Mouse (Mus musculus) adrenal gland, postnatal 36 days (tissue): ENCODE measurements around the gene Pick1. TPM values are rescaled to one million over a fixed set of nuclear protein-coding genes. Genes with fewer than 3 reads are reported as not detected.

Experiments
- DNase-seq, 2 experiments: peaks; one replicate each; pipeline ENCODE4 v3.0.0; 2021; ENCODE audit warnings: mixed read lengths in 1 of 2
- total RNA-seq, 2 experiments: library from RNA; stranded (reverse); gene quantifications; 2 replicates each; pipeline ENCODE4 v1.2.3; 2021

Pick1 gene
- total RNA-seq, 2 experiments from 2014 or later: 17.7 to 18.1 TPM

DNA sequence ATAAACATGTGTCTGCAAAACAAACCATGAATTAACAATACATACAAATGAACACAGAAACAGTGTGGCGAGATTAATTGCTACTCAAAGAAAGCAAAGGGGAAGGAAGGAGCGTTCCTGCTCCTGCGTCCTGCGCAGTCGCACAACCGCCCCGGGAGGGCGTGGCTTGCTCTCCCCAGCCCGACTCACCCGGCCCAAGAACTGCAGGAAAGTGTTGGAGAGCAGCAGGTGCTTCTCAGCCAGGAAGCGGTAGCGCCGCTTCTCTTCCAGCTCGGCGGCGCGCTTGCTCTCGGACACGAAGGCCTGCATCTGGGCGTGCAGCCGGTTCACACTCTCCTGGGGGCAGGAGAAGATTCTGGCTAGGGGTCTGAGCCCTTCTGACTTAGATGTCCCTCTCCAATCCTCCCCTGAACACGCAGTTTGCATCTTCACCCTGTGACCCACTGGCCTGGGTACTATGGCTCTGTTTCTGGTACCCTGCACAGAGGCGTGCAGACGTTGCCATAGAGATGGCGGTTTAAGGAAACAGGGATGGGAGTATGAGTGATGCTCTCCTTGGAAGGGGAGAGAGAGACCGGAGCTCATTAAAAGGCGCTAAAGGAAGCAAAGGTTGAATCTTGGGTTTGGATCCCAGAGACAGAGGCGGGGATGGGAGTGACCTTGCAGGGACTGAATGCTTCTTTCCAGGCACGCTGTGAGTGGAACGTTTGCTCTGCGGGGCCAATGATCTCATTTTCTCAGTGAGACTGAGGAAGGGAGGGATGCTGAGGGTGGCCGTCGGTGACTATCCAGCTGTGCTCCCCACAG lies 41.5 kb downstream of the Pick1 start:
- peak; percentile 84 to 91 for DNase-seq

DNA sequence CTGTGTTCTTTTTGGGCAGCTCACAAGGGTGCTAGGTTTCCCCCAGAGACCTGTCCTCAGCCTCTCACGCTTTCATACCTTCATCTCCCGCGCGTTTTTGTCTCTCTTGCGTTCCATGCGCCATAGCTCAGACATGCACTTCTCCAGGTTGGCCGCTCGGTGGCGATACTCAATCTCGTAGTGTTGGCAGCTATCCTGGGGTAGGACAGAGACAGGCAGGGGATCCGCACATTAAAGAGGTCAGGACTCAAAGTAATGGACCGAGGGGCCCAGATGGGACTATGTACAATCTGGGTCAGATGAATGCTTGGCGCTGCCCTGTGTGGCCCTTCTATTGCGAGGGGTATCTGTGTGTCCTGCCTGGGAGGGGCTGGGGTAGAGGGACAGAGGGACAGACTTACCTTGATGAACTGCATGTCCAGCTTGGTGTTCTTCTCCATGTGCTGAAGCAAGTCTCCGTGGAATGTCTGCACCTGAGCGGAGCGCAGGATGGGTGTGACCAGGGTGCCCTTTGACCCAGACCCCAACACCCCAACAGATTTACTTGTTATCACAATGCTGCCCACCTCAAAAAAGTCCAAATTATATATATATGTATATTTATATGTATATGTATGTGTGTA lies 42.3 kb downstream of the Pick1 start:
- DNase-seq: peak; percentile 48 to 51

DNA sequence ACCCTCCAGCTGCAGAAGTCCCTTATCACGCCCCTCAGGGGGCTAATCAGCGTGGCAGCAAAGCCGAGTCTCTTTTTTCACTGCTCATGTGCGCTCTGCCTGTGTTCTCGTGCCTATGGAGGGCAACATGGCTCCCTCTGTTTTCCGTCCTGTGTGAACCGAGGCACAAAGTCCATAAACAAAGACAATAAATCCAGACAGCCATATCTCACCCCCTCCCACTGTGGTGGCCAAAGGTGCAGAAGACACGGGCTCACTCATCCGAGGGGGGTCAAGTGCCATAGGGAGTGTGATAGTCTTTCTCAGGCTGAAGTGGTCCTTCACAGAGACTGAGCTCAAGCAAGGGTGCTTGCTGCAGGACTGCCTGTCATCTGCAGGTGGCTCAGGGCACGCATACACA lies 44.0 kb downstream of the Pick1 start:
- DNase-seq: no peak

DNA sequence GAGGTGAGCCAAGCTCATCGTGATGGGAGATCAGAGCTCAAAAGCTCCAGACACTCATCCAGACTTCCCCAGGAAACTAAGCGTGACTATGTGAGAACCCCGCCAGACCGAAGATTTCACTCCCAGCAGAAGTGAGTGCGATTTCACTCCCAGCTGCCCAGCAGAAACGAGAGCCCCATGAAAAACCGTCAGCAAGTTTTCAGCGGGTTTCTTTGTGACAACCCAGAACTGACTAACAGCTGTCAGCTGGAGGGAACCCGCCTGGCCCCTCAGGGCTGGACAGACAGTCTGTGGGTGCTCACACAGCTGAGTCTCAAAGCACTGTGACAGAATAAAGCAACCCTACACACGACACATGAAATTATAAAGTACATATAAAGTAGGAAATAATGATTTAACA lies 48.8 kb downstream of the Pick1 start:
- no peak for DNase-seq

DNA sequence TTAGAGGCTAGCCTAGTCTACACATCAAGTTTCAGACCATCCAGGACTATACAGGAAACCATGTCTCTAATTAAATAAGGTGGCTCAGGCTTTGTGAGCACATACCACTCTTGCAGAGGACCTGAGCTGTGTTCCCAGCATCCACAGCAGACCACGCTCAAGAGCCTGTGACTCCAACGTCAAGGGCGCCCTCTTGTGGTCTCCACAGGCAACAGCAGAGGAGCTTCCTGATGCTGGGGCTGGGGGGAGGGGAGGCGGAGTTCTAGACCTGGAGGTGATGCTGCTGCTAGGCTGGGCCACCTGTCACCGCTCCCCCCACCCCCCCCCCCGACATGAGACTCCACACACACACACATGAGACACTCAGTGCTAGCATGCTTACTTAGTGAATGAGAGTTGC lies 51.2 kb downstream of the Pick1 start:
- DNase-seq: peak in 1 of 2 experiments; percentile 34

DNA sequence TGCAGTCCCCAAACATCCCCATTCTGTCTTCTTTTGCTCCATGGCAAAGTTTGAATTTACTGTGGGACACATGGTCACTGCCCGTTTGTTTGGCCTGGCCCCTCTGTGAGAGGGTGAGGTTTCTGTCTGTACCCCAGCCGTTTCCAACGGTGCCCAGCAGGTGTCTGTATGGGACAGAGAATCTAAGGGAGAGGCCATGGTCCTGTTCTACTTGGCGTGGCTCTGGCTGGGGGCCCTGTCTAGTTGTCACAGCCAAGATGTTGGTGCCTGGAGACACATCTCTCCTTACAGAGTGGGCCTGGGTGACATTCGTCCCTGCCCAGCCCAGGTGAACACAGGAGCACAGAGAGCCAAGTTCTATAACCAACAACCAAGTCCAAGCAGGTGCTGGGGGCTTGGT lies 51.9 kb downstream of the Pick1 start:
- DNase-seq: no peak

DNA sequence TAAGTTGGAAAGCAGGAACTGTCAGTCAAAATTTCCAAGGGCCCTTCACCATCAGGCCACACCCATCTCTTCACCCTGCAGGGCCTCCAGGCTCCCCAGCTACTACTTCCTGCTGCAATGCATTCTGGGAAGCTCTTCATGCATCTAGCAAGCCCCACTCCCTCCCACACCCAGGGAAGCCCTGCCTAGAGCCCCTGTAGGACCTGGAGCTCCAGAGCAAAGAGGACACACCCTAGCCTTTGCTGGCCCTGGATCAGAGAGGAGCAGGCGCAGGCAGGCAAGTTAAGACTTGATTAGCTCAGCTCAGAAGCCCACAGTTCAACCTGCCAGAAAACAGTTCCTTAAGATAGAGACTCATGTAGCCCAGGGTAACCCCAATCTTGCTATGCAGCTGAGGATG lies 52.4 kb downstream of the Pick1 start:
- no peak for DNase-seq

DNA sequence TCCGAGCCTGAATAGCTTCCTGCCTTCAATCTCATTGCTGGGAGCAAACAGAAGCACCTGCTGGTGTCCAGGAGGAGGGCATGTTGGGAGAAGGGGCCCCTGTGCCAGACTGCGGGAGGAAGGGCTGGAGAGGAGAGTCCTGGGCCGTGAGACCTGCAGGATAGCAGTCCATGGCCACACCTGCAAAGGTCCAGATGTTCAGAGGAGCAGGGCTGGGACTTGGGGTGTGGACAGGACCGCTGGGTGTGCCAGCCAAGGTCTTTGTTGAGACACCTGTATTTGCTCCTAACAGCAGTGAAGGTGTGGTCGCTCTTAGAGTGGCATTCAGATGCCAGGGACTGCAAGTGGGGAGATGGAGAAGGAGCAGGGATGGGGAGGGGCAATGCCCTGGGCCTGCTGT lies 53.5 kb downstream of the Pick1 start:
- no peak for DNase-seq

DNA sequence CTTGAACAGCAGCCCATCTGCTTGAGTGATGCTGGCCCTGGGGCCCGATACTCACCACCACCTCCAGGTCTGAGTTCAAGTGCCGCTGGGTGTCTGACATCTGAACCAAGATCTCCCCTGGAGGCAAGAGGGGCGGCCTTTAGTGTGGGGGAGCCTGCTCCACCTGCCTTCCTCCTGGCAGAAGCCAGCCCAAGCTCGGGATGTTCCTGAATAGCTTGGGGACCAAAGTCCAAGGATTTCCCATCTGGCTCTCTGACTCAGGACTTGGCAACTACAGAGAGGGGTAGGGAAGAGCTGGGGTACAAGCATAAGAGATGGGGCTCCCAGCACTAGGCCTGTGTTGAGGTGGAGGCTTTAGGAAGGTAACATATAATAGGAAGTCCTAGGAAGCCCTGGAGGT lies 54.4 kb downstream of the Pick1 start:
- no peak for DNase-seq

DNA sequence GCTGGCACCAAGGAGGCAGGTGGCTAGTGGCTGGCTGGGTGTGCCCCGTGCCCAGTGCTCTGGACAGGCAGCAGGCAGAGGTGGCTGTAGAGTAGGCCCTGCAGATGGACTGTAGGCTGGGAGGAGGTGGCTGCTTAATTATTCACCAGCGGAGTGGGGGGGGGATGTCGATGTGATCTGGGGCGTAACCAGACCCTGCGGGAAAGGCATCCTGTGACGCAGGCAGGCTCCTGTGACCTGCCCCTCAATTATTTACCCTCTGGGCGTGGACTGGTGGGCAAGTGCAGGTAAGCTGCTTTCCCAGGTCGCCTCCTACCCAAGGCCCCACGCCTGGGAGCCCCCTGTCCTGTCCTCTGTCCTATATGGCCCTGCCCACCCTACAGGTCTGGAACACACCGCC lies 56.4 kb downstream of the Pick1 start, which contains the start of gene Baiap2l2:
Baiap2l2 (minus strand) TSS at position 139 of the 400 bp plus-strand sequence.
- DNase-seq: no peak

DNA sequence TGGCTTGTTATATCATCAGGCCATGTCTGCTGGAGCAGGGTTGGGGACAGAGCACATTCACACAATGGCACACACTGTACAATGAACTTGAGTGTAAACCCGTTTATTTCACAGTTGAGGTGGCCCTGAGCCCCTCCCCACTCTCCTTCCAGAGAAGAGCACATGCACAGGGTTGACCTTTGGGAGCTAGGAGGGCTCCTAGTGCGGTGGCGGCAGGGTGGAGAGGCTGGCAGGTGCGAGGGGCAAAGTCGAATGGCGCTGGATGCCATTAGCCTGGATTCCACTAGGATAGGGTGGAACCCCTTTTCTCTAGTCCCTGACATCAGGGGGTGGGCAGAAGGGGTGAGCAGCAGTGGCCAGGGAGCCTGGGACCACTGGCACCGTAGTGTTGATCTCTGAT lies 57.2 kb downstream of the Pick1 start:
- DNase-seq: no peak

DNA sequence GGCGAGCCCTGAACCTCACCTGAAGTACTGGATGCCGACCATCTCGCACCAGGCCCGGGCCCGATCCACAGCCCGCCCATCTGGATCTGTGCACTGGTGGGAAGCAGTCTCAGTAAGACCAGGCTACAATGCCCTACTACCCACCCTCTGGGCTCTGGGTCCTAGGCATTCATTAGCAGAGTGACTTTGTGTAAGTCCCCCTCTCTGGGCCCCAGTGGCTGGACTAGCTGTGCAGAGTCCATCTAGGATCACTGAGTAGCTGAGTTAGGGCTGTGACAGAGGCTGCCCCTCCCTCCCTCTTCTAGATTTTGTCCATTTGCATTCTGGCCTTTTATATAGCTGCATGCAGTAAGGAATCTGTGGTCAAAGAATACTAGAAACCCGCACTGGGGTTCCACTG lies 58.1 kb downstream of the Pick1 start:
- no peak for DNase-seq

DNA sequence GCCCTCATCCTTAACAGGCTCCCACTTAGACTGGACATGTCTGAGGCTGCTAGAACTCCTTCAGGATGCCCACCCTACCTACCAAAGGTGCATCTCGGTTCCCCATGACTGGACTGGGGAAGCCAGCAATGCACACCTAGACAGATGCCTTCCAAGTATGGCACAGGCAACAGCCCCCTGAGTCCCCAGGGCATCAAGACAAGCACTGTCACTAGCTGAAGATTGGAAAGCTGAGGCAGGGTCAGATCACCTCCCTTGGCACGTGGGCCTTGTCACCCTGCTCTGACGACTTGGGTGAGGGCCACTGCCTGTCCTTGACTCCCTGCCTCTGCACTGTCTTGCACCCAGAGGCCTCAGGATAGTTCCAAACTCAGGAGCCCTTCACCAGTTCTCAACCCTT lies 59.4 kb downstream of the Pick1 start:
- no peak for DNase-seq

DNA sequence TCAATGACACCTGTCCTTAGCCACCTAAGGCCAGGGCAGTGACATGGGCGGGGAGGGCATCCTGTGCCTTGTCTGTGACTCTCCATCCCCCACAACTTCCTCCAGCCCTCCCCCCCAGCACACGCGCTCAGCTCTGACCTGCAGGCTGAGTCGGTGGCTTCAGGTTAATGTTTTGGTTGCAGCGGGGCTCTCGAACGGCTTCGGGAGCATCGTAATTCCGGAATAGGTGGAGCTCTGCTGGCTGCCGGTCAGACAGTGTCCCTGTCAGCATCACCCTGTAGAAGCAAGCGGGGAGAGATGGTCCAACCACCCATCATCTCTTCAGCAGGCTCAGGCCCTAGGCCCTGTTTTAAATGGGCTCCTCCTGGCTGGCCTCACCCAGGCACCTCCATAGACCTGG lies 60.5 kb downstream of the Pick1 start:
- DNase-seq: no peak

DNA sequence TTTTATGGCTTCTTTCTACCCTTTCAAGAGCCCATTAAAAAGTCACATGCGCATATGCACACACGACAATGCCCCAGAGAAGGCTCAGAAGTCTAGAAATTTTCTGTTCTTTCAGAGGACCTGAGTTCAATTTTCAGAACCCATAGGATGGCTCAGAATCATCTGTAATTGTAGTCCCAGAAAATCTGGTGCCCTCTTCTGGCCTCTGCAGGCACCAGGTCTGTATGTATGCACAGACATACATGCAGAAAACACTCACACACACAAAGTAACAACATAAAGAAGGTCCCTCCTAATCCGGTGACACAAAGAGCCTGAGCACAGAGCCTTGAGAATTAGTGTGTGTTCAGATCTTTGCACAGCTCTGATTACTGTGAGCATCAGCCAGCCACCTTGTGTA lies 61.4 kb downstream of the Pick1 start:
- DNase-seq: no peak

DNA sequence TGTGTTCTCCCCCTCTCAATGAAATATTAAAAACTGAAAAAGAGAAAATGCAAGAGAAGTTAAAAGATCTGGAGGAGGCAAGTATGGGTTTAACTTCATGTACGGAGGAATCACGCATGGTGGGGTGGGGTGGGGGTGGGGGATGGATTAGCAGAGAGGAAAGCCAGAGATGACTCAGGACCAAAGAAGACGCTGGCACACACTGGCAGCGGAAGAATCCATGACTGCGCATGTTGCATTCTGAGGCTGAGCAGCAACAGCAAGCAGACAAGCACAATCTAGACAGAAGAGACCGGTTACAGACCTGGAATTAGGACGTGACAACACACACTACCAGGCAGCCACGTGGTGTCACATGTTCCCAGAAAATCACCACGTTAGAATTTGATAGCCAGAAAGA lies 63.8 kb downstream of the Pick1 start:
- no peak for DNase-seq

DNA sequence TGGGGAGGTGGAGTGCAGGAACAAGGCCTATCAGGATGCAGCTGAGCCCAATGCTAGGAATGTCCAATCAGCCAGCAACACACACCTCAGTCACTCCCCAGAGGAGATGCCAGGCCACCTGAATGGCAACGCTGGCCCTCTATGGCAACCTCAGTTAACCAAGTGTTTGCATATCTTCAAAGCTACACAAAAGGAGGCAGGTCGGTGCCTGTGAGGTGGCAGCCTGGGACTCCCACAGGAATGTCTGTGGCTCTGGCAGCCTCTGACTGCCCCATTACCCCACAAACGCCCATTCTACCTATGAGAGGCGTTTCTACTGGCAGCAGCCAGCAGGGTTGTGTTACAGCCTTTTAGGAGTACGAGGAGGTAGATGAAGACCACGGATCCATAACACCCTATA lies 69.6 kb downstream of the Pick1 start:
- DNase-seq: no peak

Other genes with a start within 250 kb of the Pick1 start
- 100 to 1,000 TPM; 127 to 173 TPM for gene H1f0, start 200.7 kb upstream of the Pick1 start, total RNA-seq
- gene Galr3, start 187.3 kb upstream of the Pick1 start, total RNA-seq: under 1 TPM; 0.30 to 0.36 TPM
- gene Ankrd54, start 166.3 kb upstream of the Pick1 start, total RNA-seq: 10 to 100 TPM; 18.9 to 27.0 TPM
- 100 to 1,000 TPM; 140 to 156 TPM for gene Eif3l, start 154.0 kb upstream of the Pick1 start, total RNA-seq
- 10 to 100 TPM; 41.3 to 51.4 TPM for gene Micall1, start 120.3 kb upstream of the Pick1 start, total RNA-seq
- 100 to 1,000 TPM; 137 to 143 TPM for gene Polr2f, start 88.2 kb upstream of the Pick1 start, total RNA-seq
- 1 to 10 TPM; 5.5 to 7.3 TPM for gene 1700088E04Rik, start 87.9 kb upstream of the Pick1 start, total RNA-seq
- 1 to 10 TPM; 1.3 to 1.8 TPM for gene Sox10, start 63.9 kb upstream of the Pick1 start, total RNA-seq
- under 1 TPM in 1 of 2 experiments, not detected in 1; 0.13 TPM for gene Gm49486, start 218 bp downstream of the Pick1 start, total RNA-seq
- gene Slc16a8, start 25.6 kb downstream of the Pick1 start, total RNA-seq: not detected
- gene Baiap2l2, start 56.4 kb downstream of the Pick1 start, total RNA-seq: not detected
- 10 to 100 TPM; 25.1 to 30.8 TPM for gene Pla2g6, start 99.2 kb downstream of the Pick1 start, total RNA-seq
- 10 to 100 TPM in 1 of 2 experiments, 1 to 10 TPM in 1; 6.3 to 19.1 TPM for gene Maff, start 117.4 kb downstream of the Pick1 start, total RNA-seq
- gene Tmem184b, start 174.4 kb downstream of the Pick1 start, total RNA-seq: 10 to 100 TPM; 46.6 to 75.2 TPM
- 10 to 100 TPM; 69.0 to 96.0 TPM for gene Csnk1e, start 226.4 kb downstream of the Pick1 start, total RNA-seq